Mouse (Mus musculus): ENCODE results near the gene Clk4. TPM values are rescaled to one million over a fixed set of nuclear protein-coding genes. Genes with fewer than 3 reads are reported as not detected.

Gene Clk4
- 53.6 and 58.3 TPM in 2 replicates for polyA plus RNA-seq (2012; rRNA removed)

DNA sequence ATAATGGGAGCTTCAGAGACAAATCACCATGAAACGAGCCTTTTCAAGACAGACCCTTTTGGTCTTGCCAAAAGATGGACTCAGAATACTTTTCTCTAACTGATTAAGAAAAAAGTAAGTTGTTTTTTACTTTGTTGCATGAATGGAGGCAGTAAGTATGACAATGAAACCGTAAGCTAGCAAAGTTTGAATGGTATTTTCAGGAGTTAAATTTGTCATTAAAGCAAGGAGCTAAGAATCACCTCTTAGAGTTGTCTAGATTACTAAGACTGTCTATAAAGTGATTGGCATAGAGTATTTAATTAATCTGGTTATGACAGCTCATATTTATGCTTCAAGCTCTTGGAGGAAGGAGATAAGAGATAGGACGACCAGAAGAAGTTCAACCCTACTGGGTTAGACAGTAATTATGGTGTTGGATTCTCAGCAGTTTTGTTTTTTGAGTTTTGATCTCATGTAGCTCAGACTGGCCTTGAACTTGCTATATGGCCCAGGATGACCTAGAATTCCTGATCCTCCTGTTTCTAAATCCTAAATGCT, at the start of gene Clk4:
TSS of gene Clk4 (plus strand) at position 51 of the 540 bp plus-strand sequence.

DNA sequence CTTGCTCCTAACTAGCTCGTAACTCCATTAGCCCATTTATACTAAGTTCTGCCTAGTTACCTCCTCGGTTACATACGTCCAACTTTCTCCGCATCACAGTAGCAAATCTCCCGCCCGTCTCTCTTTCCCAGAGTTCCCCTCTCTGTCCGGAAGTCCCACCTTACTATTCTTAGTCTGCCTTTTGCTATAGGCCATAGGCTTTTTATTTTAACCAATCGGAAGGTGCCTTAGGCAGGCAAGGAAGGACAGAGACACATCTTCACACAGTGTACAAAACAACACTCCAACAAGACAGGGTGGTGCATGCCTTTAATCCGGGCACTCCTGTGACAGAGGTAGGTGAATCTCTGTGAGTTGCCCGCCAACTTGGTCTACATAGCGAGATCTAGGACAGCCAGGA, 41.2 kb upstream of the Clk4 start, which contains the start of gene Gm12569:
TSS of gene Gm12569 (plus strand) at position 166 of the 400 bp plus-strand sequence.

DNA sequence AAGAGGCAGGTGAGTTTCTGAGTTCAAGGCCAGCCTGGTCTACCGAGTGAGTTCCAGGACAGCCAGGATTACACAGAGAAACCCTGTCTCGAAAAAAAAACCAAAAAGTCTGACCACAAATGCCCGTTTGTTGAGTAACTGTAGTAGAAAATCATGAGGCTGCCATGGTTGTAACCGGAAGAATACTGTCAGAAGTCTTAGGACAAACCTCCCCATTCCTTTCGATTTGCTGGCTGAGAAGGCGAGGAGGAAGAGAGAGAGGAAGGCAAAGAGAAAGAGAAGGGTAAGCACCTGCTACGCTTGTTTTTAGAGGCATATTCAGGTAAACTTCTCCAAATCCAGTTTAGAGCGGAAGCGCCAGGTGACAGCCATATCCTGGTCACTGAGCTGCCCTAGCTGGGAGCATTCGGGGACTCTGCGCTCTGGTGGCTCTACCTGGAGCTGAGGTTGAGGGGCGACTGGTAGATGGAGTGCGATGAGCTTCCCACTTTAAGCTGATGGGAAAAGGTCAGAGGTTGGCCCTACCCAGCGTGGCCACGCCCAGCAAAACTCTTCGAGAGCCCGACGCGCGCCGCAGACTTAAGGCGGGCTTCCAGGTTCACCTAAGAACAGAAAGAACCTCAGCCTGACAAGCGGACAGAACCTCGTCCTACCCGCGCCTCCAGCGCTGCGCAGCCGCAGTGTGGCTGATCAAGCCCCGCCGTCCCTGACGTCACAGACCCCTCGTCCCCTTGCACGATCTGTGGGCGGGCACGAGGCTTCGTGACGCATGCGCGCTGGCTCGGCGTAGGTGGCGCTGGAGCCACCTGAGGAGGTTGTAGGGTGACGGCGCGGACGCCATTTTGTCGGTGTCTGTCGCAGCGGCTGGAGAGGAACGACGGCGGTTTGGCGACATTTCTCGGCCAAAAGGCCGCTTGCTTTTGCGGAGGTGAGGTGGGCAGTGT, 1.1 kb downstream of the Clk4 start, which contains the start of gene BC049762:
TSS of gene BC049762 (minus strand) at position 705 of the 944 bp plus-strand sequence.

DNA sequence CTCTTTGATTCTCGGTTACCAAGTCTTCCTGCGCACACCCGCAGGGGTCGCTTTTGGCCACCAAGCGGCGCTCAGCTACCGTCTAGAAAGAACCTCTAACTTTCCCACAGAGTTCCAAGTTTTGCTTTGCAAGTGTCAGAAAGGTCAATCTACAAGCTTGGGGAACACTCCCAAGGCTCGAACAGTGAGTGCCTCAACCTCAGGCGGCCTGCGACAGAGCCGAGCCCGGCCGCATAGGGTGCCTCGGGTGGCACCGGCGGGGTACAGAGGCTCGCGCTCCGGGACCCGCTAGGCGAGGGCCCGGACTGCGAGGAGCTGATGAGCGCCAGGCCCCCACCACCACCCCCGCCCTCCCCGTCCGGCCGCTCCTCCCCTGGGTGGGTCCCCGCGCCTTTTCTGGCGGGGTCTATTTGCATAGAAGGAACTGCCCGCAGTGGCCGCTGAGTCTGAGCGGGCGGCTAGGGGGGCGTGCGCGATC, 28.1 kb downstream of the Clk4 start, which contains the start of gene Col23a1:
TSS of gene Col23a1 (plus strand) at position 357 of the 478 bp plus-strand sequence.

Other genes starting within 250 kb of the Clk4 start
- gene Olfr54, start 247.5 kb upstream of the Clk4 start, polyA plus RNA-seq (2012; rRNA removed) = not detected in 2 replicates
- not detected in 2 replicates for gene Olfr1375, start 213.6 kb upstream of the Clk4 start, polyA plus RNA-seq (2012; rRNA removed)
- 0.85 and 1.2 TPM in 2 replicates for gene Zfp354a, start 202.5 kb upstream of the Clk4 start, polyA plus RNA-seq (2012; rRNA removed)
- not detected in 2 replicates for gene Gm12569, start 41.3 kb upstream of the Clk4 start, polyA plus RNA-seq (2012; rRNA removed)
- gene BC049762, start 1.3 kb downstream of the Clk4 start, polyA plus RNA-seq (2012; rRNA removed) = 0.21 and 0.26 TPM in 2 replicates
- 0.10 and 0.27 TPM in 2 replicates for gene Col23a1, start 28.2 kb downstream of the Clk4 start, polyA plus RNA-seq (2012; rRNA removed)